Mouse (Mus musculus): ENCODE data around the gene Aars2. TPM values are rescaled to one million over a fixed set of nuclear protein-coding genes. Genes with fewer than 3 reads are reported as not detected.

The Aars2 gene
- total RNA-seq, 2 experiments from 2014 or later = 4.0 to 4.6 TPM

GRCm38 (mm10) chr17:45542129-45542528 lies 35.5 kb downstream of the Aars2 start:
- ATAC-seq (ENCODE audit: poor library complexity, severe bottlenecking) = no peak

DNA sequence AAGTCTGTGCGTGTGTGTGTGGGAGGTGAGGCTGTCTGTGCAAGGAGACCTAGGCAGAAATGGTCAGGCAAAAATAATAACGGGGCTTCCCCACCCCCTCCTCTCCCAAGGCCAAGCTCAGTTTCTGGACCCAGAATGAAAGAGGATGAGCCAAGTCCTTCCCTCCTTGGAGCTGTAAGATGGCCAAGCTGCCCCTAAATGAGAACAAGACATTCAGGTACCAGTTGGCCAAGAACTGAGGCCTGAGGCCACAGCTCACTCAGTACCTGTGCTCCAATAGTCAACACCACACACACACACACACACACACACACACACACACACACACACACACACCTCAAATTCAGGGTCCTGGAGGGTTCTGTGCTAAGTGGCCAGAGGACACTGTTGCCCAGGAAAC lies 36.1 kb downstream of the Aars2 start:
- ATAC-seq (ENCODE audit: poor library complexity, severe bottlenecking) = no peak

DNA sequence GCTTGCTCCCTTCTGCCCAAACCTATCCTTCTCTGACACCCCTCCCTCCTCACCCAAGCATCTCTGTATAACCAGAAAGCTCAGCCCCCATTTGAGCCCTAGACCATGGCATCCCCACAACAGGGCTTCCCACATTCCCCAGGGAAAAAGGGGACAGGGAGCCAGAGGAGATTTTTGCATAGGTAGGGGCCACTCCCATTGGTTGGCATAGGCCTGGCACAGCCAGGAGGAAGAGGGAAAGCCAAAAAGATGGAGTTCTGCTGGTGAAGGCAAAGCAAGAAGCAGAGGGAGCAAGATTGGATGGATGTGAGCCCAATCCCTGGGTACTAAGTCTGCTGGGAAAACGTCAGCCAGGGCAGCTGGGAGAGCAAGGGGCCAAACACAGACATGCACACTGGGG lies 36.5 kb downstream of the Aars2 start:
- no peak for ATAC-seq (ENCODE audit: poor library complexity, severe bottlenecking)

DNA sequence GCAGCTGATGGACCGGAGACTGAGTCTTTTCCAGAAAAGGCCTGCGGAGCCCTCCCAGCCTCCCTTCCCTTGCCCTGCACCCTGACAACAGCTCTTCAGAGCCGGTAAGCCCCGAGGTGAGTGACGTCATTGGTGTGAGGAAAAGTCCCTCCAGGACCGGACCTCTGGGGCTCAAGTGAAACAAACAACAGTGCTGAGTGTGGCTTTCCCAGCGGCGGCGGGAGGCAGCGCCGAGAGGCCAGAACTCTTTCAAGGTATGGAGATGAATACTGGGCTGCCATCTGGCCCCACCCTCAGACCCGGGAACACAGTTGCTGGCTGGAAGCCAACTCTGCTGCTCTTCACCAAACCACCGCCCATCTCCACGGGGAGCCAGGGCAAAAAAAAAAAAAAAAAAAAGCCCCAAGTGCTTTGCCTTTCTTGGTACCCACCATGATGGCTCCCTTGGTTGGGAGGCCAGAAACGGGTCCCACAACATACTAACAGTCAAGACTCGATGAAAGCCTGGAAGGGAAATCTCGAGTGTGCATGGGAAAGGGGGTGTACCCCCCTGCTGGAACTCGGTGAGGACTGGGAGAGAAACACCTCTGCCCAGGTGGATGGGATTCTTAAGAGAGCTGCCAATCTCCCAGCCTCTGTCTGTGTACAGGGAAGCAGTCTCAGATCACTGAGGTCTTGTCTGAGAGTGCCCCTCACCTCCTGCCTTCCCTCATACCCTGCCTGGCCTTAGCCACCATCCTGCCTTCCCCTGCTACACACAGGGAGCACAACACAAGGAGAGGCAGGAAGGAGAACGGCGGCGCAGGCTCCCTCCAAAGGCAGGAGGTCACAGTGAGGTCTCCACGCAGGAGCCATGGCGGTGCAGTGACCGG lies 37.6 kb downstream of the Aars2 start:
- ATAC-seq (ENCODE audit: poor library complexity, severe bottlenecking) = no peak

GRCm38 (mm10) chr17:45544873-45545277 lies 38.2 kb downstream of the Aars2 start:
- no peak for ATAC-seq (ENCODE audit: poor library complexity, severe bottlenecking)

DNA sequence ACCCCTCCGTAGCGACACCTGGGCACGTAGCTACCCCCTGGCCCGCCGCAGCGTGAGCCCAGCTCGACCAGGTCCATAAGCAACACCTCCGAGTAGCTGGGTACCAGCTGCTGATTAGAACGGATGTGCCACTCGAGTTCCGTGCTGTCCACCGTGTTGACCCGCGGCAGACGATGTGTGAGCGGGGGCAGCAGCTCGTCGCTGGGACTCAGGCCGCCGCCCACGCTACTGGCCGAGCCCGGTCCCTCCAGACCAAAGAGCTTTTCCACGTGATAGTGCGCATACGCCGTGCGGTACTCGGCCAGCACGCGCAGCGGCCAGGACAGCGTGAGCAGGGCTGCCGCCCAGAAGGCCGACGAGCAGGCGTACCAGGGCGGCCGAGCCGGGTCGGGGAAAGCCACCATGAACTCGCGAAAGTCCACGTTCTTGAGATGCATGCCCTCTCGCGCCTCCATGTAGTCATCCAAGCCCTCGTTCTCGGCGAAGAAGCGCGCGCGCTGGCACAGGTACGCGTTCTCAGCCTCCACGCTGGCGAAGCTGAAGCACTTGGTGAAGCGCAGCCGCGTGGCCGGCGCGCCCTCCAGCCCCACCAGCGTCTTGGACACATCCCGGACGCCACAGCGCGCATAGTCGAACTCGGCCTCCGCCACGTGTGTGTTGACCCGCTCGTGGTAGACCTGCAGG lies 38.8 kb downstream of the Aars2 start:
- peak; percentile 36; the same call in 1 of the 2 replicates for ATAC-seq (ENCODE audit: poor library complexity, severe bottlenecking)

DNA sequence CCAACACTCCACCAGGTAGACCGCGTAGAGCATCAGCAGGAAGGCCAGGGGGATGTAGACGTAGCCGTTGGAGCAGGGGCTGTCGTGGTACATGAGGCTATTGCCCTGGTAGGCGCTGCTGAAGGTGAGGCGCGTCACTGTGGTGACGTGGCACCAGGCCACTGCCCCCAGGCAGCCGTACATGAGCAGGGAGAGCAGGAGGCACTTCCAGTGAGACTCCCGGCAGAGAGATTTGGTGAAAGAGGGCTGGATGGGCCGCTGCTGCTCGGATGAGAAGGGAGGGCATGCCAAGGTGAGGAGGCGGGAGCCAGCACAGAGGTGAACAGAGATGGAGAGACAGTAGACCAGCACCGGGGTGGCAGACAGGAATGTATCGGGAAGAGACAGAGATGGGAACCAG lies 40.3 kb downstream of the Aars2 start:
- no peak for ATAC-seq (ENCODE audit: poor library complexity, severe bottlenecking)

GRCm38 (mm10) chr17:45547461-45548190 lies 41.0 kb downstream of the Aars2 start:
- no peak for ATAC-seq (ENCODE audit: poor library complexity, severe bottlenecking)

GRCm38 (mm10) chr17:45548541-45549512 lies 42.2 kb downstream of the Aars2 start:
- no peak for ATAC-seq (ENCODE audit: poor library complexity, severe bottlenecking)

DNA sequence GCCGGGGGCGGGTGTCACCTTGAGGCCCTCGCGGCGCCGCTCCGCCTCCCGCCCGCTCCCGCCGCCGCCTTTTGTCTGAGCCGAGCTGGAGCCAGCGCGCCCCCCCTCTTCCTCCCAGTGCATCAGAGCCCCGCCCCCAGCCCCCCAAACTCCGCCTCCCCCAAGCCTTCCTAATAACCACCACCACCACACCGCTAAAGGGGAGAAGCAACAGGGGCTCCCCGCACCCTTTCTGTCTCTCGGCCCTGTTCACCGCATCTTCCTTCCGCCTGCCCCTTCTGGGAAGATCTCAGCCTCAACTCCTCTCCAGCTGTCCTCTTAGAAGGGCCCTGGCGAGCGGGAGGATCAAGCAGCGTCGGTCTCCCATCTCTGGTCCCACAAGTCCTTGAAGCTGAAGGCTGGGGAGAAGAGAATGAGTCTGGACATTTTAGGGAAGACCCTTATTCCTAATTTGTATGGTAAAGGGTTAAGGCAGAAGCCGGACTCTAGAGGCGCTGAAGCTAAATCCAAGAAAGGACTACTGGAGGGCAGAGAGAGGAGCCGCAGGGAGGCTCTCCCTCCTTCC lies 43.1 kb downstream of the Aars2 start, which contains the start of gene Tmem151b:
Gene Tmem151b (minus strand): TSS at position 61 of the 565 bp plus-strand sequence.
- ATAC-seq (ENCODE audit: poor library complexity, severe bottlenecking) = no peak

- no peak for ATAC-seq (ENCODE audit: poor library complexity, severe bottlenecking)
Observed at GRCm38 (mm10) chr17:45550253-45550652, 43.6 kb downstream of the Aars2 start.

- ATAC-seq (ENCODE audit: poor library complexity, severe bottlenecking) = no peak
Observed at GRCm38 (mm10) chr17:45551249-45551796, 44.7 kb downstream of the Aars2 start.

GRCm38 (mm10) chr17:45551816-45552451 lies 45.3 kb downstream of the Aars2 start:
- ATAC-seq (ENCODE audit: poor library complexity, severe bottlenecking) = peak; percentile 62

GRCm38 (mm10) chr17:45553065-45553464 lies 46.4 kb downstream of the Aars2 start:
- no peak for ATAC-seq (ENCODE audit: poor library complexity, severe bottlenecking)

DNA sequence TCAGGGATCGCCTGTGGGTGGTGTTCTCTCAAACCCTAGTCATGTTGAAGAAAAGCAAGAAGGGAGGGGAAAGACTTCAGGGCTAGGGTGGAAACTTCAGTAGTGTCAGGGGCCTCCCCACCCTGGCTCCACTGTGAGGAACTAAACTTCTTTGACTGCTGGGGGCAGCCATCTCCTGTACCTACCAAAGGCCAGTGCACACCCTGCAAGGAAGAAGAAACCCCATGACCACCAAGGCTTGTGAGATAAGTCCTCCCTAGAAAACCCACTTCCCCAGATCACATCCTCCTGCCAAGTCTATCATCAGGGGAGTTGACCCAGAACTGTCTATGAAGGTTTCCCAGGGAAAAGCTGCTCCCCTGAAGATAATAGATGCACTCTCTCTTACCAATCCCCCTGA lies 47.8 kb downstream of the Aars2 start:
- no peak for ATAC-seq (ENCODE audit: poor library complexity, severe bottlenecking)

DNA sequence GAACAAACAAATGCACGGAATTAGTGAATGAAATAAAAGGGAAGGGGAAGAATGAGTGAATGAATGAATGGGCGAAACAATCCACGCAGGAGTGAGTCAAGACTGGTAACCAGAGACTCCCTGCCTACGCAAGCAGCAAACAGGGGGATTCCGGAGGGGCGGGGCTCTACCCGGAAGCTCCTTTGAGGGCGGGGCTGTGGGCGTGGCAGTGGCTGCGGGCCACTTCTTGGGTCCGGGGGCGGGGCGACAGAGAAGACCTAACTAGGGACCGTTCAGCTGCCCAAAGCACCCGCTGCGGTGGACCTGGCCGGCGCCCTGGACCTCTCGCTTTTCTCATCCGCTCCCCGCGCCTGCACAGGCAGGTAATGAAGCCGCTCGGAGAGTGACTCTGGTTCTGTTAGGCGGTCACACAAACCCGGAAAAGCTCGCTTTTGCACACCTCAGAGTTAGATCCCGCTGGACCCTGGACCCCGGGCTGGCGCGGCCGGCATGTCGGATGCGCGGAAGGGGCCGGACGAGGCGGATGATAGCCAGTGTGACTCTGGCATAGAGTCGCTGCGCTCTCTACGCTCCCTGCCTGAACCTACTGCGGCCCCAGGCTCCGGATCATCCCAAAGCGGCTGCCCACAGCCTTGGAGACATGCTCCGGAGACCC lies 48.9 kb downstream of the Aars2 start, which contains the start of gene Nfkbie:
Gene Nfkbie (plus strand): TSS at position 252 of the 655 bp plus-strand sequence.
- ATAC-seq (ENCODE audit: poor library complexity, severe bottlenecking) = peak; percentile 75

DNA sequence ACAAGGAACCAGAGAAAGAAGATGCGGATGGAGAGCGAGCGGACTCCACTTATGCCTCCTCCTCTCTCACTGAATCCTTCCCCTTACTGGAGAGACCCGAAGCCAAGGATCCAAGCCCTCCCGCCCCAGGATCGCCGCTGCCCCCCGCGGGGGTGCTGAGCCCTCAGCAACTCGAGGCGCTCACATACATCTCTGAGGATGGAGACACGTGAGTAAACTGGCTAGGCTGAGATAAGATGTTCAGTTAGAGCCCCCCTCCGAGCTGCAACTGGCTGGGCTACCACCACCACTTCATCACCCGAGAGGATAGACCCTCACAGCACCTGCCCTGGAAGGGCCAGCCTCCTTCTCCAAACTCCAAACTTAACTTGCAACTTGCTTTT lies 49.5 kb downstream of the Aars2 start:
- ATAC-seq (ENCODE audit: poor library complexity, severe bottlenecking) = no peak

- ATAC-seq (ENCODE audit: poor library complexity, severe bottlenecking) = peak; percentile 44
Observed at GRCm38 (mm10) chr17:45556514-45557245, 50.0 kb downstream of the Aars2 start.

All from megakaryocyte, adult 5-6 weeks (primary cell).